In the genomic region with DNA sequence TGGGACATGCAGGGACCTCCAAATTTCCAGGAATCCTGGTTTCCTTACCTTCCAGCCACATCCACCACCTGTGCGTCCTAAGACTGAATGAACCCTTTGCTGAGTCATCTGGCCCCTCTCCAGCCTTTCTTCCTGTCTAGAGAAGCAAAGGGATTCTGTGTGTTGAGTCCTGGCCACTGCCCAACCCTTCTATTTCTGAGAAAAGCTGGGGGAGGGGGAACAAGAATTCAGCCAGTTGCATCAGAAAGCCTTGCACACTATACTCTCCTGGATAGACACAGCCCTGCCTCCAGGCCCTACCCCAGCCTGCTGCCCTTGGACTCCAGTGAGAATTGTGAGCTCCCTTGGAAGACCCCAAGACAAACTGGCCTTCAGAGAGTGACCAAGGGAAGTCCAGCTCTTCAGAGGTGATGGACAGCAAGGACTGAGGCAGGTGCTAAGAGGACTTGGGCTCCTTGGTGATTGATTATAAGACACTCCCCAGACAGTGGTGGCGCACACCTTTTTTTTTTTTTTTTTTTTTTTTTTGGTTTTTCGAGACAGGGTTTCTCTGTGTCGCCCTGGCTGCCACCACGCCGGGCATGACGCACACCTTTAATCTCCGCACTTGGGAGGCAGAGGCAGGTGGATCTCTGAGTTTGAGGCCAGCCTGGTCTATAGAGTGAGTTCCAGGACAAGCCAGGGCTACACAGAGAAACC, we compare ENCODE assay signal across 9 mouse cellular contexts. TPM values are rescaled to one million over a fixed set of nuclear protein-coding genes. Genes with fewer than 3 reads are reported as not detected.
DNase-seq lines count a peak whose midpoint lies in the region; ATAC-seq and TF ChIP-seq lines count a peak whose summit lies in the region.
"Had no signal": no experiment of that assay in that cellular context is flagged by ENCODE, and none has a peak within 500 bp of the region (broad histone marks: within the 10 kb centered on the region; RNA-seq: fewer than 3 reads in every experiment).

No protein-coding gene starts in this region.

- ATAC-seq in hindbrain, embryonic 14.5 days (ENCODE audit: low FRiP score), result no peak
- 0 out of 2 replicates have a peak, but pooled peaks have one; percentile 19 for ATAC-seq in liver, embryonic 15.5 days (ENCODE audit: insufficient read depth)
- no peak for ATAC-seq in forebrain, postnatal 0 days

- no peak overlapping the region for H3K9ac ChIP-seq in hindbrain, embryonic 14.5 days
- H3K9ac ChIP-seq in liver, embryonic 15.5 days, result no peak overlapping the region
- no peak overlapping the region for H3K9ac ChIP-seq in forebrain, postnatal 0 days
- H3K9ac ChIP-seq: hindbrain, embryonic 15.5 days had no signal

- H3K4me2 ChIP-seq in hindbrain, embryonic 14.5 days (replicated peaks), result no peak overlapping the region
- no peak overlapping the region for H3K4me2 ChIP-seq in liver, embryonic 15.5 days
- no peak overlapping the region for H3K4me2 ChIP-seq in forebrain, postnatal 0 days (ENCODE audit: low read depth)
- H3K4me2 ChIP-seq: hindbrain, embryonic 15.5 days had no signal

- no peak for DNase-seq in hindbrain, embryonic 10.5 days (ENCODE audit: low spot score)
- no peak for DNase-seq in hindbrain, embryonic 14.5 days (ENCODE audit: low spot score)
- DNase-seq in adrenal gland, adult 8-10 months, result peak; percentile 67
- DNase-seq in heart, postnatal 4 days, result peak; percentile 75
- no peak for DNase-seq in spleen, postnatal 4 days (ENCODE audit: low spot score in 2 of 2)
- DNase-seq in forebrain, postnatal 0 days, result no peak
- DNase-seq in T-cell, adult 2 months (ENCODE audit: low spot score), result no peak

- WGBS in hindbrain, embryonic 10.5 days, result 85% methylated on average over 8 of the region's 8 CpGs
- WGBS in hindbrain, embryonic 14.5 days, result 93% methylated on average over 8 of the region's 8 CpGs
- 65% methylated on average over 8 of the region's 8 CpGs for WGBS in liver, embryonic 15.5 days (ENCODE audit: insufficient replicate concordance)
- 88% methylated on average over 8 of the region's 8 CpGs for WGBS in forebrain, postnatal 0 days

- no peaks in the 10 kb centered on the region for H3K9me3 ChIP-seq in hindbrain, embryonic 10.5 days
- no peaks in the 10 kb centered on the region for H3K9me3 ChIP-seq in hindbrain, embryonic 14.5 days (ENCODE audit: control insufficient read depth, low read length)
- H3K9me3 ChIP-seq in liver, embryonic 15.5 days (replicated peaks), result no peaks in the 10 kb centered on the region
- H3K9me3 ChIP-seq in forebrain, postnatal 0 days (ENCODE audit: low read length), result no peaks in the 10 kb centered on the region
- H3K9me3 ChIP-seq: hindbrain, embryonic 15.5 days had no signal

- peaks cover 3% of the 10 kb centered on the region; the same call in 1 of the 2 replicates for H3K4me1 ChIP-seq in hindbrain, embryonic 10.5 days (replicated peaks)
- H3K4me1 ChIP-seq in hindbrain, embryonic 14.5 days (replicated peaks; ENCODE audit: control insufficient read depth, insufficient read depth, low read length), result no peaks in the 10 kb centered on the region
- peaks cover 44% of the 10 kb centered on the region for H3K4me1 ChIP-seq in liver, embryonic 15.5 days (replicated peaks)
- H3K4me1 ChIP-seq in forebrain, postnatal 0 days (ENCODE audit: insufficient read depth), result no peaks in the 10 kb centered on the region
- H3K4me1 ChIP-seq: hindbrain, embryonic 15.5 days had no signal

- no peak overlapping the region for H3K4me3 ChIP-seq in hindbrain, embryonic 10.5 days
- H3K4me3 ChIP-seq in hindbrain, embryonic 14.5 days (replicated peaks; ENCODE audit: low read length), result no peak overlapping the region
- no peak overlapping the region for H3K4me3 ChIP-seq in liver, embryonic 15.5 days (replicated peaks)
- no peak overlapping the region for H3K4me3 ChIP-seq in forebrain, postnatal 0 days (ENCODE audit: low read depth, low read length)
- H3K4me3 ChIP-seq: hindbrain, embryonic 15.5 days had no signal

- H3K27ac ChIP-seq in hindbrain, embryonic 10.5 days, result 0 out of 2 replicates have a peak overlapping the region, but pooled peaks have one; percentile 8
- no peak overlapping the region for H3K27ac ChIP-seq in hindbrain, embryonic 14.5 days
- H3K27ac ChIP-seq in liver, embryonic 15.5 days (replicated peaks), result 0 out of 2 replicates have a peak overlapping the region, but pooled peaks have one; percentile 14
- no peak overlapping the region for H3K27ac ChIP-seq in forebrain, postnatal 0 days (ENCODE audit: low read depth, low read length)
- H3K27ac ChIP-seq: hindbrain, embryonic 15.5 days had no signal

- peaks cover 13% of the 10 kb centered on the region for H3K27me3 ChIP-seq in hindbrain, embryonic 10.5 days (ENCODE audit: insufficient read depth, poor library complexity, severe bottlenecking)
- H3K27me3 ChIP-seq in hindbrain, embryonic 14.5 days (ENCODE audit: control insufficient read depth, insufficient read depth, low read length), result 0 out of 2 replicates have a peak, but pooled peaks cover 5% of the 10 kb centered on the region
- H3K27me3 ChIP-seq in liver, embryonic 15.5 days, result no peaks in the 10 kb centered on the region
- no peaks in the 10 kb centered on the region for H3K27me3 ChIP-seq in forebrain, postnatal 0 days (ENCODE audit: insufficient read depth, low read length)

- no peaks in the 10 kb centered on the region for H3K36me3 ChIP-seq in hindbrain, embryonic 10.5 days
- H3K36me3 ChIP-seq in hindbrain, embryonic 14.5 days (replicated peaks; ENCODE audit: control insufficient read depth, insufficient read depth), result no peaks in the 10 kb centered on the region
- no peaks in the 10 kb centered on the region for H3K36me3 ChIP-seq in liver, embryonic 15.5 days (replicated peaks)
- no peaks in the 10 kb centered on the region for H3K36me3 ChIP-seq in forebrain, postnatal 0 days (ENCODE audit: insufficient read depth)
- H3K36me3 ChIP-seq: hindbrain, embryonic 15.5 days had no signal

- no peak for TF ChIP-seq CTCF in forebrain, postnatal 0 days (IDR thresholded peaks at IDR 0.05; ENCODE audit: low read depth)

RNA-seq across cellular contexts. Expression of a gene that starts 6.2 kb away (rescaled TPM):
- polyA plus RNA-seq in hindbrain, embryonic 10.5 days (2016; fragmentation: Nextera tagmentation; extraction: Ambion mirVana), result 1.3 and 3.0 TPM in 2 replicates
- polyA plus RNA-seq in hindbrain, embryonic 14.5 days (2014; fragmentation: Nextera tagmentation; extraction: Ambion mirVana), result 0.95 and 1.0 TPM in 2 replicates
- 10 to 100 TPM in 2 of 4 experiments, 1 to 10 TPM in 2; 2.8 to 11.3 (median 6.9) TPM for total RNA-seq in adrenal gland, adult 8-10 months (2022)
- 1 to 10 TPM; 2.9 TPM for total RNA-seq in heart, postnatal 4 days (2021)
- 3.8 and 4.4 TPM in 2 replicates for polyA plus RNA-seq in liver, embryonic 15.5 days (2015; fragmentation: Nextera tagmentation; extraction: Ambion mirVana)
- 2.0 and 2.2 TPM in 2 replicates for total RNA-seq in forebrain, postnatal 0 days (2014; rRNA removed)
- polyA plus RNA-seq in forebrain, postnatal 0 days (2015; fragmentation: Nextera tagmentation; extraction: Ambion mirVana), result 1.3 and 1.4 TPM in 2 replicates

RNA-seq across cellular contexts. Expression of a gene that starts 17.5 kb away (rescaled TPM):
- polyA plus RNA-seq in hindbrain, embryonic 10.5 days (2016; fragmentation: Nextera tagmentation; extraction: Ambion mirVana), result 91.4 and 93.2 TPM in 2 replicates
- polyA plus RNA-seq in hindbrain, embryonic 14.5 days (2014; fragmentation: Nextera tagmentation; extraction: Ambion mirVana), result 93.7 and 95.3 TPM in 2 replicates
- total RNA-seq in adrenal gland, adult 8-10 months (2022), result 100 to 1,000 TPM; 120 to 169 (median 145) TPM
- 10 to 100 TPM; 70.5 to 75.6 TPM for total RNA-seq in heart, postnatal 4 days (2021)
- polyA plus RNA-seq in liver, embryonic 15.5 days (2015; fragmentation: Nextera tagmentation; extraction: Ambion mirVana), result 41.4 and 46.1 TPM in 2 replicates
- total RNA-seq in forebrain, postnatal 0 days (2014; rRNA removed), result 105 and 108 TPM in 2 replicates
- polyA plus RNA-seq in forebrain, postnatal 0 days (2015; fragmentation: Nextera tagmentation; extraction: Ambion mirVana), result 88.9 and 90.7 TPM in 2 replicates

RNA-seq across cellular contexts. Expression of a gene that starts 26.4 kb away (rescaled TPM):
- 1.4 and 5.1 TPM in 2 replicates for polyA plus RNA-seq in hindbrain, embryonic 10.5 days (2016; fragmentation: Nextera tagmentation; extraction: Ambion mirVana)
- polyA plus RNA-seq in hindbrain, embryonic 14.5 days (2014; fragmentation: Nextera tagmentation; extraction: Ambion mirVana), result 48.0 and 56.9 TPM in 2 replicates
- 10 to 100 TPM in 1 of 4 experiments, 1 to 10 TPM in 3; 5.3 to 11.3 (median 8.1) TPM for total RNA-seq in adrenal gland, adult 8-10 months (2022)
- not detected for total RNA-seq in heart, postnatal 4 days (2021)
- not detected in 2 replicates for polyA plus RNA-seq in liver, embryonic 15.5 days (2015; fragmentation: Nextera tagmentation; extraction: Ambion mirVana)
- total RNA-seq in forebrain, postnatal 0 days (2014; rRNA removed), result 30.9 and 43.7 TPM in 2 replicates
- 32.0 and 52.1 TPM in 2 replicates for polyA plus RNA-seq in forebrain, postnatal 0 days (2015; fragmentation: Nextera tagmentation; extraction: Ambion mirVana)

RNA-seq across cellular contexts. Expression of a gene that starts 47.9 kb away (rescaled TPM):
- 9.5 and 11.1 TPM in 2 replicates for polyA plus RNA-seq in hindbrain, embryonic 10.5 days (2016; fragmentation: Nextera tagmentation; extraction: Ambion mirVana)
- 18.8 and 19.5 TPM in 2 replicates for polyA plus RNA-seq in hindbrain, embryonic 14.5 days (2014; fragmentation: Nextera tagmentation; extraction: Ambion mirVana)
- total RNA-seq in adrenal gland, adult 8-10 months (2022), result 10 to 100 TPM in 3 of 4 experiments, 1 to 10 TPM in 1; 9.9 to 16.8 (median 12.6) TPM
- 10 to 100 TPM; 42.3 to 42.6 TPM for total RNA-seq in heart, postnatal 4 days (2021)
- 1.2 and 1.5 TPM in 2 replicates for polyA plus RNA-seq in liver, embryonic 15.5 days (2015; fragmentation: Nextera tagmentation; extraction: Ambion mirVana)
- total RNA-seq in forebrain, postnatal 0 days (2014; rRNA removed), result 47.1 and 47.8 TPM in 2 replicates
- 10.0 and 11.9 TPM in 2 replicates for polyA plus RNA-seq in forebrain, postnatal 0 days (2015; fragmentation: Nextera tagmentation; extraction: Ambion mirVana)

RNA-seq across cellular contexts. Expression of a gene that starts 56.4 kb away (rescaled TPM):
- polyA plus RNA-seq in hindbrain, embryonic 10.5 days (2016; fragmentation: Nextera tagmentation; extraction: Ambion mirVana), result 27.7 and 30.0 TPM in 2 replicates
- 24.4 and 31.4 TPM in 2 replicates for polyA plus RNA-seq in hindbrain, embryonic 14.5 days (2014; fragmentation: Nextera tagmentation; extraction: Ambion mirVana)
- 100 to 1,000 TPM; 143 to 157 (median 143) TPM for total RNA-seq in adrenal gland, adult 8-10 months (2022)
- total RNA-seq in heart, postnatal 4 days (2021), result 10 to 100 TPM; 54.4 to 65.8 TPM
- 10.7 and 12.3 TPM in 2 replicates for polyA plus RNA-seq in liver, embryonic 15.5 days (2015; fragmentation: Nextera tagmentation; extraction: Ambion mirVana)
- 40.2 and 51.8 TPM in 2 replicates for total RNA-seq in forebrain, postnatal 0 days (2014; rRNA removed)
- polyA plus RNA-seq in forebrain, postnatal 0 days (2015; fragmentation: Nextera tagmentation; extraction: Ambion mirVana), result 24.4 and 27.2 TPM in 2 replicates

Comparison
In these comparisons a context has a peak if more than half of its experiments do, and no peak if none do; other contexts are left out.
1. H3K27ac ChIP-seq: peak in hindbrain, embryonic 10.5 days (single experiment) and liver, embryonic 15.5 days (single experiment); none in hindbrain, embryonic 14.5 days (single experiment) and forebrain, postnatal 0 days (single experiment).
2. DNase-seq: peak in adrenal gland, adult 8-10 months (single experiment) and heart, postnatal 4 days (single experiment); none in hindbrain, embryonic 10.5 days (single experiment), hindbrain, embryonic 14.5 days (single experiment), spleen, postnatal 4 days (0 of 2), forebrain, postnatal 0 days (single experiment) and T-cell, adult 2 months (single experiment).